Mouse (Mus musculus) erythroid progenitor cell, adult 5-6 weeks (primary cell): ENCODE data around the gene Elane. TPM values are rescaled to one million over a fixed set of nuclear protein-coding genes. Genes with fewer than 3 reads are reported as not detected.

Experiments used
- ATAC-seq: replicated peaks from 2 replicates; pipeline ENCODE4 v1.8.0; 2016; ENCODE audit warnings: moderate number of reproducible peaks, mild to moderate bottlenecking, moderate TSS enrichment, inconsistent platforms; ENCODE audit not compliant: poor library complexity, low FRiP score, severe bottlenecking
- total RNA-seq, 2 experiments: library from RNA; stranded (forward) in 1 of 2; stranded (reverse) in 1 of 2; fragments of 150-400 nt in 1 of 2; fragments of 186-747, 209-891 nt in 1 of 2; gene quantifications; 2 replicates each; pipeline versions ENCODE4 v1.2.3 to v1.2.4; 2015 to 2017; ENCODE audit warnings: low replicate concordance in 2 of 2

Gene Elane
- total RNA-seq (2015; ENCODE audit: low replicate concordance) (613 and 617 TPM in 2 replicates), total RNA-seq (2017; ENCODE audit: low replicate concordance) (146 and 166 TPM in 2 replicates)

- no peak for ATAC-seq
Observed at GRCm38 (mm10) chr10:79886054-79886453, at the start of gene Elane. Gene Elane (plus strand): TSS chr10:79886247.

- ATAC-seq, result no peak
Observed at GRCm38 (mm10) chr10:79836918-79837317, 49.1 kb upstream of the Elane start.

DNA sequence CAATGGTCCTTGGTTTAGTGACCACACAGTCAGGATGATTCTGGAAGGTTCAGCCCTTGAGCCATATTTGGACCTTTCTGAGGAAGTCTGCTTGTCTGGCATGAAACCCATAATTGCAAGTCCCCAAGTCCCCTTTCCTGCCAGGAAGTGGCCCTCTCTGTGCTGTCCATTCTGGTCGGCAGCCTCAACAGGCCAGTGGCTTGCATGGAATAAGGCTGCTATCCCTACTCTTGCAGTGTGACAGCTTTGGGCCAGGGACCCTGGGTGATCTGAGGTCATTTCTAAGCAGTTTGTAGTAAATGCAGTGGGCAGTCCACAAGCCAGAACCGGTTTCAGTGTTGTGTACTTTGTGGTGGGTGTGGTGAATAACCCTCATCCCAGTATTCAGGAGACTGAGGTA is 47.9 kb upstream of the Elane start:
- ATAC-seq, result no peak

DNA sequence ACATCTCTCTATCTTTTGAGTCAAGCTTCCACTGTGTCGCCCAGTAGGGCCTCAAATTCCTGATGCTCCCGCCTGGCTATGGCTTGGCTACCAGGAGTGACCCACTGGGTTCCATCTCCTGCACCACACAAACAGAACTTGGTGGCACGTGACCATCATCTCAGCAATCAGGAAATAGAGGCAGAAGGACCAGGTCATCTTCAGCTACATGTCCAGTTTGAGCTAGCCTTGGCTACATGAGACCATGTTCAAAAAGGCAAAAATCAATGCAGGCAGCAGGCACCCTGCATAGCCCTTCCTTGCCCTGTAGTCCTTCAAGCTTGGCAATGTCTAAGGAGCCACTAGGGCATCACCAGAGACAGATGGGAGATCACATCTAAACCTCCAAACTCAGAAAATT is 46.0 kb upstream of the Elane start:
- ATAC-seq, result no peak

- no peak for ATAC-seq
Observed at GRCm38 (mm10) chr10:79840644-79841551, 45.1 kb upstream of the Elane start.

- ATAC-seq, result no peak
Observed at GRCm38 (mm10) chr10:79842322-79842721, 43.7 kb upstream of the Elane start.

DNA sequence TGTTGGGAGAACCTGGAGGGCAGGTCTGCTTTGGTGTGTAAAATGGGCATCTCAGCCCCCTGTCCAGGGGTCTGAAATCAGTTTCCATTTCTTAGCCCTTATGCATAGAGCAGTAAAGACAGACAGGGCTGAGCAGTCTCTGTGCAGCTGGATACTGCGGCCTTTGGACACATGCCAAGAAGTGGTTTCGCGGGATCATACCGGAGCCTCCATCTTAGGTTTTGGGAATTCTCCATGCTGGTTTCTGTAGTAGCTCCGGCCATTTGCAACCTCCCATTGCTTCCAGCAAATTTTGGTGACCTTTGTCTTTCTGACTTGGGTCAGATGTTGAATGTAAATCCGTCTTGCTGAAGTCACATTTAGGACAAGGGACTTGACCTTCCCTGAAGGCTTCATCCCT is 42.6 kb upstream of the Elane start:
- ATAC-seq, result no peak

GRCm38 (mm10) chr10:79846553-79846952 is 39.5 kb upstream of the Elane start:
- ATAC-seq, result no peak

DNA sequence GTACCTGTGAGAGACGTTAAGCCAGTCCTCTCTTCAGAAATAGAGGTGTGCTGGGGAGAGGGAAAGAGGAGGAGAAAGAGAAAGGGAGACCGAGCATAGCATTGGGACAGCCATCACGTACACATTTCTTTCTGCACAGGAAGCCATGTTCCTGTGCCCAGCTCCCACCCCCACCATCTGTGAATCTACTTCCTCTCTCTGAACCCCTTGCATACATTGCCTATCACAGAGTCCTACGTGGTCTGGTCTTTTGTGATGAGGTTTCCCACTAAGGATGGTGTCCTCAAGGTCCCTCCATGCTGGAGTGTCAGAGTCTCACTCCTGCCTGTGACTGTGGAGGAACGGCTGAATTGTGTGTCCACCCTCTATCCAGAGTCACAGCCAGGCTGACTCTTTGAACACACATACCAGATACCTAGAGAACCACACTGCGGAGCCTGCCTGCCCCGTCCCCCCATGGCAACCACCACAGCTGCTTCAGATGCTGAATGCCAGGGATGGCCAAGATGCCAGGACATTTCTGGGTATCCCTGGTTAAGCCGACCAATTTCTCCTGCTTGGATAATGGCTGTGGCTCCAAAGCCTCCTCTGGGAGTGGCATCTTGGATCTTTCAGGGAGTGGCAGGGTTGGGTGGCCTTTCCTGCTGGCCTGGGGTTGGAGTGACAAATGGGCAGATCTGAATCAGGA is 36.0 kb upstream of the Elane start:
- ATAC-seq, result no peak

- no peak for ATAC-seq
Observed at GRCm38 (mm10) chr10:79851653-79852052, 34.4 kb upstream of the Elane start.

- ATAC-seq, result no peak
Observed at GRCm38 (mm10) chr10:79852107-79852789, 33.8 kb upstream of the Elane start.

GRCm38 (mm10) chr10:79852827-79853226 is 33.2 kb upstream of the Elane start:
- no peak for ATAC-seq

GRCm38 (mm10) chr10:79853392-79853791 is 32.7 kb upstream of the Elane start:
- no peak for ATAC-seq

- ATAC-seq, result peak; percentile 90
Observed at GRCm38 (mm10) chr10:79853860-79854795, 31.9 kb upstream of the Elane start, which contains the start of gene Ptbp1. Gene Ptbp1 (plus strand): TSS chr10:79854427.

DNA sequence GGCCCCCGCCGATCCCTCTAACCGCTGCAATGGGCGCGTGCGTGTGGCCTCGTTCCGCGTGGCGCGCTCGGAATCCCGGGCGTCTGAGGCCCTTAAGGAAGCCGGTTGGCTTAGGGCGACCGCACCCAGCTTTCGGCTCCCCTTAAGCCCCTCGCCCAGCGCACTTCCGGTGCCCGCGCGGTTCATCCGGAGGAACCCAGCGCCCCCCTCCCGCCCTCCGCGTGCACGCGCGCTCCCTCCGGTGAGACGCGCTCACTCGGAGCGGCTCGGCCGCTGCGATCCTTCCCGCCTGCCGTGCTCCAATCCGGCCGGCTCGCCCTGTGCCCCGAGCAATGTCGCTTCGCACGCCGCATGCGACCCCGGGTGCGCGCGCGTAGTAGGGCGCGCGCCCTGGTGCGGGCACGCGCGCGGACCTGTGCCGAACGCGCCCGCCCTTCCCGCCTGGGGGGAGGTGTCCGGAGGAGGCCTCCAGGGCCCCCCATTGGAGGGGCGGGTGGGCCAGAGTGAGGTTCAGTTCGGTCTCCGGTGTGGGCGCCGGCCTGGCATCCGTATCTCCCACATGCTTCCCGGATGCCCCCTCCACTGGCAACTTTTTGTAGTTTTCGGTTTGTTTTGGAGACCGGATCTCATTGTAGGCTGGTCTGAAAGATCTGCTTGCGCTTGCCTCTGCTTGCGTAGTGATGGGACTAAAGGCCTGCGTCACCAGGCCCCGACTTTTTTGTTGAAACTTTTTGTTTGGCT is 31.1 kb upstream of the Elane start:
- no peak for ATAC-seq

- ATAC-seq, result no peak
Observed at GRCm38 (mm10) chr10:79855558-79856184, 30.4 kb upstream of the Elane start.

- ATAC-seq, result no peak
Observed at GRCm38 (mm10) chr10:79856280-79856679, 29.8 kb upstream of the Elane start.
